Mouse (Mus musculus) lung, embryonic 16.5 days (tissue): Measurements from ENCODE around the gene Tcf7l2. TPM values are rescaled to one million over a fixed set of nuclear protein-coding genes. Genes with fewer than 3 reads are reported as not detected.

Source experiments
- ATAC-seq: fragments of 200-750 bp; cut with Nextera tagmentation; 2 replicates; pipeline ENCODE4 v1.8.0; 2017; ENCODE audit warnings: low read depth, mild to moderate bottlenecking, moderate library complexity
- H3K27ac ChIP-seq: fragments of 300-500 bp; sonication (generic); 2 replicates; pipeline ENCODE4 v1.5.1; 2014; ENCODE audit warnings: mild to moderate bottlenecking, control low read depth, low read length
- H3K27me3 ChIP-seq: fragments of 300-500 bp; sonication (generic); 2 replicates; pipeline ENCODE4 v1.6.1; 2014; ENCODE audit warnings: low read depth, low read length, mixed read lengths; ENCODE audit not compliant: control insufficient read depth, insufficient read depth
- H3K36me3 ChIP-seq: fragments of 300-500 bp; sonication (generic); 2 replicates; pipeline ENCODE4 v1.6.1; 2014; ENCODE audit warnings: low read length; ENCODE audit not compliant: control insufficient read depth, insufficient read depth
- H3K4me1 ChIP-seq: fragments of 300-500 bp; sonication (generic); replicated peaks from 2 replicates; pipeline ENCODE4 v1.6.1; 2014; ENCODE audit warnings: low read length, mixed read lengths; ENCODE audit not compliant: control insufficient read depth, insufficient read depth
- H3K4me2 ChIP-seq: fragments of 300-500 bp; sonication (generic); 2 replicates; pipeline ENCODE4 v1.6.1; 2014; ENCODE audit warnings: low read depth, low read length, control low read depth
- H3K4me3 ChIP-seq: fragments of 300-500 bp; sonication (generic); 2 replicates; pipeline ENCODE4 v1.5.1; 2014; ENCODE audit warnings: mild to moderate bottlenecking, low read length, control low read depth
- H3K9ac ChIP-seq: fragments of 300-500 bp; sonication (generic); 2 replicates; pipeline ENCODE4 v1.6.1; 2014; ENCODE audit warnings: low read length, control low read depth
- H3K9me3 ChIP-seq: fragments of 300-500 bp; sonication (generic); 2 replicates; pipeline ENCODE4 v1.6.1; 2016; ENCODE audit warnings: low read length; ENCODE audit not compliant: control insufficient read depth
- WGBS: fragments of 180-500 bp; shearing (Covaris S2); extraction: QIAGEN DNeasy Blood & Tissue Kit; methylation state at CpG from one replicate; pipeline ENCODE4 v1.1.7; 2014; 5-methylcytosine and 5-hydroxymethylcytosine counted together
- polyA plus RNA-seq: library from polyadenylated mRNA; unstranded; fragments of >200 nt; fragmentation: Nextera tagmentation; extraction: Ambion mirVana; gene quantifications from 2 replicates; pipeline ENCODE4 v1.2.1, GENCODE M21; 2015

Gene Tcf7l2
- polyA plus RNA-seq, 1 experiment from 2014 or later, result 50.7 TPM

GRCm38 (mm10) chr19:55759006-55759405, 17.4 kb downstream of the Tcf7l2 start:
- Histone ChIP-seq H3K27me3 (no peaks in the 10 kb centered on the region), H3K9ac (no peak overlapping the region), H3K4me2 (no peak overlapping the region), H3K4me3 (no peak overlapping the region), H3K4me1 (peaks cover 15% of the 10 kb centered on the region), H3K27ac (no peak overlapping the region), H3K9me3 (no peaks in the 10 kb centered on the region), H3K36me3 (no peaks in the 10 kb centered on the region)
- no peak for ATAC-seq
- 81% methylated on average over 9 of the region's 9 CpGs for WGBS

GRCm38 (mm10) chr19:55761086-55761485, 19.5 kb downstream of the Tcf7l2 start:
- Histone ChIP-seq H3K27ac (no peak overlapping the region), H3K4me3 (no peak overlapping the region), H3K9ac (no peak overlapping the region), H3K36me3 (no peaks in the 10 kb centered on the region), H3K27me3 (no peaks in the 10 kb centered on the region), H3K4me2 (no peak overlapping the region), H3K4me1 (peaks cover 8% of the 10 kb centered on the region), H3K9me3 (no peaks in the 10 kb centered on the region)
- no peak for ATAC-seq
- WGBS, result 70% methylated on average over 5 of the region's 5 CpGs

GRCm38 (mm10) chr19:55762187-55762586, 20.6 kb downstream of the Tcf7l2 start:
- ATAC-seq, result no peak
- Histone ChIP-seq H3K4me1 (0 out of 2 replicates have a peak, but pooled peaks cover under 1% of the 10 kb centered on the region), H3K4me2 (no peak overlapping the region), H3K27ac (no peak overlapping the region), H3K4me3 (no peak overlapping the region), H3K9ac (no peak overlapping the region), H3K36me3 (no peaks in the 10 kb centered on the region), H3K27me3 (no peaks in the 10 kb centered on the region), H3K9me3 (no peaks in the 10 kb centered on the region)
- WGBS, result 92% methylated on average over 3 of the region's 3 CpGs

DNA sequence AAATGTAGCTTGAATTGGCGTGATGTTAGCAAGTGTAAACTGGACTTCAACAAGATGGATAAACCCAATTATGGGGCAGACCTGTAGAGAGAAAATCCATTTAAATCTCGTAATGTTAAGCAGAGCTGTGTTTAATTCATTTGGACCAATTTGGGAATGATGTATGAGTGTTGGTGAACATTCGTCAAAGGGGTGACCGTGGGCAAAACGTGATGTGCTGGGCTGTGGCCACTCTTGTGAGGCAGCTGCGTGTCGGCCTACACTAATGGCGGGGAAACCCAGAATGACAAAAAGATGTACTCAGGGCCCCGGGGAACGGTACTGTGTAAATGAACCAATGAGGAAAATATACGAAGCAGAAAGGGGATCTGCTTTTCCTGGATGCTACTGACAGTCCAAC, 24.2 kb downstream of the Tcf7l2 start:
- peaks cover 7% of the 10 kb centered on the region for H3K4me1 ChIP-seq
- ATAC-seq, result no peak
- H3K9me3 ChIP-seq, result no peaks in the 10 kb centered on the region
- WGBS, result 69% methylated on average over 11 of the region's 11 CpGs
- H3K4me3 ChIP-seq, result no peak overlapping the region
- no peak overlapping the region for H3K27ac ChIP-seq
- no peaks in the 10 kb centered on the region for H3K36me3 ChIP-seq
- H3K4me2 ChIP-seq, result no peak overlapping the region
- H3K27me3 ChIP-seq, result no peaks in the 10 kb centered on the region
- no peak overlapping the region for H3K9ac ChIP-seq

DNA sequence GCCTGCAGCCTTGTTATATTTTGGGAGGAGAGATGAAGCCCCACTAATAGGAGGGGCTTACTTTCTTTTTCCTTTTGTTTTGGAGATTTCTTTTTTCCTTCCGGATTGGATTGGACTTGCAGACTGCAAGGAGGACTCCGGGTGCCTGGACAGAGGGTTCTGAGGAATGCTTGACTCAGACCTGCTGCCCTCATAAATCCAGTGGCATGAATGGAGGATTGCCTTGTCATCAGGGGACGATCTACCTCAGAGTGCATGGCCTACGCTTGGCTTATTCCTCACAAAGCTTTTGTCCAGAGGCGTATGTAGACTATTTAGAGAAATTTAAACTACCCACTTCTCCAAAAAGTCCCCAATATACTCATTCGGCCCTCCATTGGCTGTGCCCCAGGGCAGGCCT, 25.5 kb downstream of the Tcf7l2 start:
- Histone ChIP-seq H3K36me3 (no peaks in the 10 kb centered on the region), H3K27ac (no peak overlapping the region), H3K4me2 (no peak overlapping the region), H3K9ac (no peak overlapping the region), H3K4me1 (peaks cover 7% of the 10 kb centered on the region), H3K27me3 (no peaks in the 10 kb centered on the region), H3K9me3 (no peaks in the 10 kb centered on the region), H3K4me3 (no peak overlapping the region)
- WGBS, result 86% methylated on average over 6 of the region's 6 CpGs
- ATAC-seq, result no peak

DNA sequence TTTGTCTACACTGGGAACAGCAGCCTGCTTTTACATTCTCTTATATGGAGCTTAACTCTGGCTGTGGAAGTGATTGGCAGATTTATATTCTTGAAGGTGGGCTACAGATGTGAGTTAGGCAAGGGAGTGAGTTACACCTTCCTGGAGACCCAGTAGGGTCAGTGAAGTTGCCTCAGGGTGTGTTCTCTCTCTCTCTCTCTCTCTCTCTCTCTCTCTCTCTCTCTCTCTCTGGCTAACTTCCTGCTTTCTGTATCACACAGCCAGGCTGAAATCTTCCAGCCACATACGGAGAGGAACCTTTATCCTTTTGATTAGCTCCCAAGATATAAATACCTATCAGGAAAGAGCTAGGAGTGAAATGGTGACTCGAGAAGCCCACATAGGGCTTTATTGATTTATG, 26.0 kb downstream of the Tcf7l2 start:
- 24% methylated on average over 2 of the region's 2 CpGs for whole genome bisulfite sequencing
- H3K9ac ChIP-seq, result no peak overlapping the region
- H3K4me3 ChIP-seq, result no peak overlapping the region
- ATAC-seq, result no peak
- no peaks in the 10 kb centered on the region for H3K36me3 ChIP-seq
- H3K4me1 ChIP-seq, result peaks cover 7% of the 10 kb centered on the region
- no peak overlapping the region for H3K4me2 ChIP-seq
- H3K27ac ChIP-seq, result no peak overlapping the region
- H3K9me3 ChIP-seq, result no peaks in the 10 kb centered on the region
- no peaks in the 10 kb centered on the region for H3K27me3 ChIP-seq

GRCm38 (mm10) chr19:55768246-55768645, 26.6 kb downstream of the Tcf7l2 start:
- Histone ChIP-seq H3K9ac (no peak overlapping the region), H3K4me3 (no peak overlapping the region), H3K4me1 (peaks cover 7% of the 10 kb centered on the region), H3K36me3 (no peaks in the 10 kb centered on the region), H3K9me3 (no peaks in the 10 kb centered on the region), H3K27ac (no peak overlapping the region), H3K4me2 (no peak overlapping the region), H3K27me3 (no peaks in the 10 kb centered on the region)
- no peak for ATAC-seq
- WGBS, result 65% methylated on average over 11 of the region's 11 CpGs

DNA sequence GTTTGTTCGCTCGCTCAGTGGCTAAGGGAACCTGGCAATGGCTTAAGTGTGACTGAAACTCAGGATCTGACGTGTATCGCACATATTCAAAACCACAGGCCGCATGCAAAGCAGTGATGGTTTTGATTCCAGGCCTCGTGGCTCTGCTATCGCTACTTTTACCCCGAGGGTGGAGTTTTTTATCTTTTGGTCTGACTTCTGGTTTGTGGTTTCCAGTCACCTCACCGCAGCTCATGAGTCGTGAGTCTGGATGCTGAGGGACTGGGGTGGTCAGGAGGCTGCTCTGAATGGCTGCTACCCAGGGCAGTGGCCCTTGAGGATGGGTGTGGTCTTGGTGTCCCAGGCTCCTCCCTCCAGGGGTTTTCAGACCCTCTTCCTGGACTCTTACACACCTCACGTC, 27.3 kb downstream of the Tcf7l2 start:
- Histone ChIP-seq H3K27ac (no peak overlapping the region), H3K9ac (no peak overlapping the region), H3K36me3 (no peaks in the 10 kb centered on the region), H3K4me3 (no peak overlapping the region), H3K4me2 (no peak overlapping the region), H3K4me1 (peaks cover 7% of the 10 kb centered on the region), H3K27me3 (no peaks in the 10 kb centered on the region), H3K9me3 (no peaks in the 10 kb centered on the region)
- 64% methylated on average over 11 of the region's 11 CpGs for WGBS
- 0 out of 2 replicates have a peak, but pooled peaks have one; percentile 18 for ATAC-seq

DNA sequence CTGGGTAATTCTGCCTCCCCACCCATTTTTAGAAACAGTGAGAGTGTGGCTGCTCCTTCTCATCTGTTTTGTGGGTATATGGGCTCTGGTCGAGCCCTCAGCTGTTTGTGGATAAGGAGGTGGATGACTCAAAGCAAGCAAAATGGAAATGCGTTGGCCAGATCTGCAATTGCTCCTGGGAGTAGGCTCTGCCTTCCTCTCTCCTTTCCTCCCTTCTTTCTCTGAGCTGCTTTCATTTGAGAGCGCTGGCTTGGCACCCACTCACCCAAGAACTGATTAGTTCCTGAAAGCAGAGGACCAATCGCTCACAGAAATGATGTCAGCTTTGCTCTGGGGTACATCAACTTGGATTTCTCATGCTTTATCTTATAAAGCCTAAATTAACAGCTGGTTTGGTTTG, 32.7 kb downstream of the Tcf7l2 start:
- Histone ChIP-seq H3K27ac (no peak overlapping the region), H3K9me3 (no peaks in the 10 kb centered on the region), H3K4me2 (no peak overlapping the region), H3K9ac (no peak overlapping the region), H3K36me3 (no peaks in the 10 kb centered on the region), H3K27me3 (no peaks in the 10 kb centered on the region), H3K4me1 (peaks cover 1% of the 10 kb centered on the region), H3K4me3 (no peak overlapping the region)
- 67% methylated on average over 4 of the region's 4 CpGs for WGBS
- ATAC-seq, result no peak

GRCm38 (mm10) chr19:55774824-55775223, 33.2 kb downstream of the Tcf7l2 start:
- Histone ChIP-seq H3K9ac (no peak overlapping the region), H3K36me3 (no peaks in the 10 kb centered on the region), H3K27ac (no peak overlapping the region), H3K9me3 (no peaks in the 10 kb centered on the region), H3K4me1 (peaks cover 2% of the 10 kb centered on the region), H3K4me2 (no peak overlapping the region), H3K27me3 (no peaks in the 10 kb centered on the region), H3K4me3 (no peak overlapping the region)
- WGBS, result 67% methylated on average over 7 of the region's 7 CpGs
- no peak for ATAC-seq
